Mouse (Mus musculus): ENCODE data around the gene Gps1.
A peak's percentile ranks its signal among the peaks of the same experiment; 100 is the strongest.
"Not testable (repeated sequence)": the region's sequence is repeated elsewhere in the genome, so short reads cannot be mapped to it uniquely, and the experiment has no call there.

Gene Gps1

GRCm38 (mm10) chr11:120823551-120823947 lies 39.5 kb downstream of the Gps1 start:
- no peak for DNase-seq

GRCm38 (mm10) chr11:120823956-120824786 lies 40.1 kb downstream of the Gps1 start, which contains the start of gene Fasn:
TSS of gene Fasn (minus strand) at chr11:120824547.
- peak; percentile 95 to 97 for DNase-seq

- no peak for DNase-seq
Measured at GRCm38 (mm10) chr11:120824787-120825288, 40.8 kb downstream of the Gps1 start.

- DNase-seq: peak in 1 of 2 experiments; percentile 16
Measured at GRCm38 (mm10) chr11:120825289-120825863, 41.3 kb downstream of the Gps1 start.

- DNase-seq: no peak
Measured at GRCm38 (mm10) chr11:120826016-120826953, 42.2 kb downstream of the Gps1 start.

GRCm38 (mm10) chr11:120828416-120828815 lies 44.3 kb downstream of the Gps1 start:
- no peak for DNase-seq

- DNase-seq: no peak
Measured at GRCm38 (mm10) chr11:120829757-120830532, 45.9 kb downstream of the Gps1 start.

- DNase-seq: no peak
Measured at GRCm38 (mm10) chr11:120830686-120831085, 46.6 kb downstream of the Gps1 start.

- DNase-seq: no peak
Measured at GRCm38 (mm10) chr11:120831659-120832440, 47.8 kb downstream of the Gps1 start.

GRCm38 (mm10) chr11:120832962-120833361 lies 48.9 kb downstream of the Gps1 start:
- DNase-seq: not testable (repeated sequence)

- no peak for DNase-seq
Measured at GRCm38 (mm10) chr11:120833555-120834280, 49.6 kb downstream of the Gps1 start.
